Mouse (Mus musculus): ENCODE results near the gene Ephb1. TPM values are rescaled to one million over a fixed set of nuclear protein-coding genes. Genes with fewer than 3 reads are reported as not detected.

Gene Ephb1
- total RNA-seq, 2 experiments from 2014 or later, result 0.59 to 1.4 TPM

DNA sequence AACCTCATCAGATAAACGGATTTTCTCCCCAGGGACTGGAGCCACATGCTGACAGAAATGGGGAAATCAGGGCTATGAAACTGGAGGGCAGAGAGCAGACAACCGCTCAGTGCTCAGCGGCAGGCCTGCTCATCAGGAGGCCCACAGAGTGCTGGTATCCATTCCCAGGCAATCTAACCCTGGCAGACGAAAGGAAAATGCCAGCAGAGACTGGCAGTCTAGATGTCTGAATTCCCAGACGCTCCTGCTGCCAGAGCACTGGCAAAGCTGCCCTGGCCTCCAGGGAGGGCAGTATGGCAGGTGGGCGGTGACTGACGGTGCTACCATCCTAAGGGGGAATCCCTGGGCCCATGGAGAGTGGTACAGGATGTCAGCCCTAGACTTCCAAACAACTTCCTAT is 257.7 kb downstream of the Ephb1 start:
- no peak for DNase-seq
- intact Hi-C loops (cut with DNase I), result no loop called here

GRCm38 (mm10) chr9:102088598-102088997 is 265.9 kb downstream of the Ephb1 start:
- DNase-seq, result no peak
- intact Hi-C loops (cut with DNase I), result no loop called here

DNA sequence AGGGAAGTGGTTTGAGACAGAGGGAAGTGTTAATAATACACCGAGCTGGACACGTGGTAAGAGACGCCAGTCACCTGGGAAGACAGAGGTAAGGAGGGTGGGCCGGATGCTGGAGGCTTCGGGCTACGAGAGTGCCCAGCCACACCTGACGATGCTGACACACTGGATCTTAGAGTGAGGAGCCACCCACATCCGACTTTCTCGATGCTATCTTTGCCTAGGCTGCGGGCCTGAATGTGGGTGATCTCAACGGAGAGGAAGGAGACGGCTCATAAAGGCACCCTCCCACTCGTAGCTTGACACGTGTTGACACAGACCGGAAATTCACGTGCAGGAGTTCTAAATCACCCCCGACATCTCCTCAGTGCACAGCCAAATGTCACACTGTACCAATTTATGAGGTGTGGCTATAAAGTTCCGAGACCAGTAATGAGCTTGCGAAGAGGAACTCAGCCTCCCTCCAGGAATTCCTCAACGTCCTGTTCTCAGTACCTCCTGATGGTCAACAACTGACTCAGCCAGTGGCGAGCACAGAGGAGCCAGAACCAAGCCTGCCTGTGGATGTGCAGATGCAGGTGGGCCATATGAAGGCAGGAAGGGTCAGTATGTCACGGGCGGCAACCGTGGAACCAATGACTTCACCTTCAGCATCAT is 268.3 kb downstream of the Ephb1 start:
- DNase-seq, result no peak
- intact Hi-C loops (cut with DNase I), result no loop called here

GRCm38 (mm10) chr9:102085477-102085876 is 269.0 kb downstream of the Ephb1 start:
- intact Hi-C loops (cut with DNase I), result no loop called here
- no peak for DNase-seq

- intact Hi-C loops (cut with DNase I), result no loop called here
- no peak for DNase-seq
Observed at GRCm38 (mm10) chr9:102080934-102081333, 273.6 kb downstream of the Ephb1 start.

DNA sequence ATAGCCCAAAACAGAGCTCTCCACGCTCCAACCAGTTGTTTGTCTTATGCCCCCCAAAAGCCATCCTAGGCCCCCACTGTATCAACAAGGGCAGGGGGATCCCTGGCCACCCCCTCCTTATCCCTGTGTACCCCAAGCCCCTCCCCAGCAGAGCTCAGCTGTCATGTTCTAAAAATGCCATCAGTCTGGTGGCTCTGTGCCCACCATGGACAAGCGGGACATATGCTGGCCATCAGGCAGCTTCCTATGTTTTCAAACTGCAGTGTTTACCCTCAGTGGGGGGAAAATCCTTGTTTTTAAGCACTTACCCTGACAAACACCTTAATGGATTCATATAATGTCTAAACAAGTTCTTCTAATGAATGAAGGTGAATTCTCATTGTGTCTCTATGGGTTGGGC is 275.3 kb downstream of the Ephb1 start:
- DNase-seq, result no peak
- intact Hi-C loops (cut with DNase I), result no loop called here

- no peak for DNase-seq
- intact Hi-C loops (cut with DNase I), result no loop called here
Observed at GRCm38 (mm10) chr9:102078238-102078637, 276.3 kb downstream of the Ephb1 start.

GRCm38 (mm10) chr9:102075539-102075938 is 279.0 kb downstream of the Ephb1 start:
- no peak for DNase-seq
- intact Hi-C loops (cut with DNase I), result no loop called here

DNA sequence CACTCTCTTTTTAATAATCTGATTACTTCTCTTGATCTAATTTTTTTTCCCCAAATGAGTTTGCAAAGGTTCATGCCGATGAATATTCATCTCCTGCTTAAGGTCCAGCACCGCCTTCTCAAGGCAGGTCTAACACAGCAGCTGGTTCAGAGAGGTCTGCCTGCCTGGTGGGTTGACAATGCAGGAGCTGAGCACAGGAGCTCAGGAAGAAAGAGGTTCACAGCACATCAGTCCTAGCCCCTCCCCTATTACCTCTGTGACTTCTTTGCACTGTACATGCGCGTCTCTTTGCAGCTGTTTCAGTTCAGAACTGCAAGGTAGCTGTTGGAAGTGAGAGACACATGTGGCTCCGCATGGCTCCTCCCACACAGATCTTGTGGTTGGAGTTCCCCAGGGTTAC is 281.1 kb downstream of the Ephb1 start:
- intact Hi-C loops (cut with DNase I), result no loop called here
- no peak for DNase-seq

DNA sequence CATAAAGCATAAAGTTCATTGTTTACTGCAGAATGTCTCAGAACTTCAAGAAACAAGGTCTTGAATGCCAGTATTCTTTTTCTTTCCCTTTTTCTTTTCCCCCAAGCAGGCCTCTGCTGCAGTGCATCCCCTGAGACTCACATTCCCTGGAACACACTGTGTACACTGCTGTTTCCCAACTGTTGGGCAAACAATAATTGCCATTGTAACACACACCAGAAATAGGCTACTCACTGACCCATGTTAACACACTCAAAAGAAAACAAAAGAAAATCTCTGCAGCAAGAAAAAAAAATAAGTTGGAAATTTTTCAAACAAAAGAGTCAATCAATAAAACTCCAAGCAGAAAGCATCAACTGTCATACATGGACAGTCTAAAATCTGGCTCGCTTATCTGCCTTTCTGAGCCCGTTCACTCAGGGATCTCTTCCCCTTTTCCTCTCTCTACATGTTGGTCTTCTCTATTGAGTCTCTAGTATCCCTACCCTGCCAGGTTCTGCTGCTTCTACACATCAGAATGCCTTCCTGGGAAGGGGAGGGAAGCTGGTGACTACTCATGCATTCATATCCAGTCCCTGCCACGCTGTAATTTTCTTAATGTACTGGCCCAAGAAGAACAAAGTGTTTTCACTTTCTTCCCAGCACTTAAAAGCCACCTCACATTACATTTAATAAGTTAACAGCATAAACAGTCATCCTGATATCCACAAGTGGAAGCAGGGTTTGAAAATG is 285.2 kb downstream of the Ephb1 start:
- no peak for DNase-seq
- intact Hi-C loops (cut with DNase I), result no loop called here

DNA sequence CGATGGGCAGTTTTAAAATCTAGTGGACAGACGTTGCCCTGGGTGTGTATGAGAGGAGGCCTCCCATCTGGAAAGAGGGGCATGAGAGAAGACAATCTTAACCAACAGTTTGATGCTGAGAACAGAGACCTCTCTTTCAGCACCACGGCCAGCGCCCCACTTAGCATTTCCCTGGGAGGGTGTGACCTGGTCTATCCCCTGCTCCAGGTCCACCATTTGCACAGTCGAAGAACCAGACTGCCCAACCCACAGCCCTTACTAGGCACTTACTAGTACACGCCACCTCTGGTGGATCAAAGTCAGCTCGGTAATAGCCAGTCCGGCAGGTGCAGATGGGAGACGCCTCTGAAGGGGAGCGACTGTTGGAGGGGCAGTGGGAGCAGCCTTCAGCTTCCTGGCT is 287.9 kb downstream of the Ephb1 start:
- no peak for DNase-seq
- intact Hi-C loops (cut with DNase I), result no loop called here

DNA sequence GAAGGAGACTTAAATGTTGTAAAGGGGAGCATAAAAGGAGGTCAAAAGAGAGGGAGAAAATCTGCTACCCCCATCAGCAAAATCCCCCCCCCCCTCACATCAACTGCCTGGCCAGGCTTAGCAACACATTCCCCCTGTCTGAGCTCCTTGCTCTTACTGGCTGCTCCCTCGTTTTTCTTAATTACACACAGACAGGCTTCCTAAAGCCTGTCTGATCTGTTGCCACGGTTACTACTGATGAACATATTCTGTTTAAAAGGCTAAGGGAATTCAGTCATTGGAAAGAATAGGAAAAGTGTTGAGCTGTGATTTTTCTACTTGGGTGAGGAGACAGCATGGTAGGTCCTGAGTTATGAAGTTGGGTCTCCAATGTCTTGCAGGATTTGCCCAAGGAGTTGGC is 308.6 kb downstream of the Ephb1 start:
- DNase-seq, result no peak
- intact Hi-C loops (cut with DNase I), result no loop called here

- DNase-seq, result no peak
- intact Hi-C loops (cut with DNase I), result no loop called here
Observed at GRCm38 (mm10) chr9:102045111-102045861, 309.2 kb downstream of the Ephb1 start.

GRCm38 (mm10) chr9:102039011-102039733 is 315.3 kb downstream of the Ephb1 start:
- intact Hi-C loops (cut with DNase I), result no loop called here

DNA sequence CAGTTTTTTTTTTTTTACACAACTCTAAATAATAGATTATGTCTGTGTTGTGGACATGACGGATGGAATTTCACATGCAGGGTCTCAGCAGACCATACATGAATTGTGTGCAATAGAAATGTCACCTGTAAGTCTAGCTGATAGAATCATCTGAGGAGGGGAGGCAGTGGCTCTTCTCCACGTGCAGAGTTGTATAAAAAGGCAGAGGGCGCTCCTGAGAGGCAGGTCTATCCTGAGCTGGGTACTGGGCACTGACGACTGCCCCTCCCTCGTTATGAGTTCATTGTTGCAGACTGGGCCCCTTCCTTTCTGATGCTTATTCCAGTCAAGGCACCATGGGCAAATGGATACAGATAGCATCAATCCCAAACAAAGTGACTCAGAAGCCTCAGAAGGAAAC is 318.4 kb downstream of the Ephb1 start:
- DNase-seq, result no peak
- intact Hi-C loops (cut with DNase I), result no loop called here

More at GRCm38 (mm10) chr9:102039011-102039733, 315.3 kb downstream of the Ephb1 start:
- DNase-seq, result no peak

- intact Hi-C loops (cut with DNase I), result no loop called here
- no peak for DNase-seq
Observed at GRCm38 (mm10) chr9:102033231-102033630, 321.3 kb downstream of the Ephb1 start.

DNA sequence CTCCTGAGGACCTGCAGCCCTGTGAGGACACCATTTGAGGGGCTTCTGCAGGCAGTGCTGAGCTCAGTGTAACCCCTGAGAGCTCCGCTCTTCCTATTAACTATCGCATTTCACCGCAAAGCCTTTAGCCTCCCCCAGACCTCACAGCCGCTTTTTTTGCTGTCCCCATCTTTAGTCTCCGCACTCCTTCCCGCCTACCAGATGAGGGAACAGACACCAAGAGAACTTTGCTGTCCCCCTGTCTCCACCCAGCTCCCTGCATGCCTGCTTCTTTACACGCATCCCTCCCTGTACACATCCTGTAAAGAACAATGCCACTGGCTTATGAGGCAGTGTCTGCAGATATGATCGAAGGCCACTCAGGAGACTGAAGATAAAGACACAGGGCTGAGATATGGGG is 322.1 kb downstream of the Ephb1 start:
- intact Hi-C loops (cut with DNase I), result no loop called here
- DNase-seq, result no peak

DNA sequence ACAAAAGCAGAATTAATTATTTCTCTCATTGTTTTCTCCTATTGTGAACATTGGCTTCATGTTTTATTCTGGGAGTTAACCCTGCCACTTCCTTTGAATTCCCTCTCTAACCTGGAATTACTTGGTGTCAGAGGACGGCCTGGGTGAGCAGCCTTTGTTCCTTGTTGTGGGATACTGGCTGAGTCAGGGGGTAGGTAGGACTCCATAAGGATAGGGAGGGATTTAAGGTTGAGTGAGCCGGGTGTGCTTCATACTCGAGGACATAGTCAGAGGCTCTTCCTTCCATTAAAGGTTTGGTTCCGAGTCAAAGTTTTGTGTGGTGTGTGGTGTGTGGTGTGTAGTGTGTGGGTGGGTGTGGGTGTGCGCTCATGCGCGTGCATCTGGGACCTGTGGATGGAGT is 324.8 kb downstream of the Ephb1 start:
- intact Hi-C loops (cut with DNase I), result no loop called here

GRCm38 (mm10) chr9:102026136-102026535 is 328.4 kb downstream of the Ephb1 start:
- intact Hi-C loops (cut with DNase I), result no loop called here
- no peak for DNase-seq

More for the DNA sequence above, 324.8 kb downstream of the Ephb1 start:
- DNase-seq, result no peak

- no peak for DNase-seq
- intact Hi-C loops (cut with DNase I), result no loop called here
Observed at GRCm38 (mm10) chr9:102025141-102025540, 329.4 kb downstream of the Ephb1 start.

DNA sequence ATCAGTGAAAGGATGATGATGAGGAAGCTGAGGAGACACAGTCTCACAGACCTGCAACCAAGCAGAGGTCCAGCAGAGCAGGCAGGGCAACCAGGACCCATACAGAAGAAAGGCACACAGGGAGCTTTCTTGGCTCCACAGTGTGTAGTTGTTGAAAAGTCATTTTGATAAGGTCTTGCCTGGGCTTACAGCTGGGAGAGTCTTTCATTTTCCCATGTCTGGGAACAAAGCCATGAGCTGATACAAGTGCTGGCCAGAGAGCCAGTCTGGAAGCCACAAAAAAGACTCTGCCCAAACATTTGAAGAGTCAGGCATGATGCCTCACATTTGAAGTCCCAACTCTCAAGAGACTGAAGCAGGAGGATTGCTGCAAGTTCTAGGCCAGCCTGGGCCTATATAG is 339.0 kb downstream of the Ephb1 start:
- DNase-seq, result no peak

More for the DNA sequence above, 339.0 kb downstream of the Ephb1 start:
- intact Hi-C loops (cut with DNase I), result no loop called here
